Mouse (Mus musculus) testis, adult 2 months (tissue): ENCODE results near the gene Slc44a3. TPM values are rescaled to one million over a fixed set of nuclear protein-coding genes. Genes with fewer than 3 reads are reported as not detected.
"Not testable (repeated sequence)": the region's sequence is repeated elsewhere in the genome, so short reads cannot be mapped to it uniquely, and the experiment has no call there.

Experiments used
- H3K27ac ChIP-seq: fragments of 200-500 bp; 2 replicates; pipeline ENCODE4 v1.5.1; 2012; ENCODE audit warnings: low read depth, low read length; ENCODE audit not compliant: control insufficient read depth, insufficient read depth
- H3K27me3 ChIP-seq: fragments of 200-500 bp; 2 replicates; pipeline ENCODE4 v1.6.1; 2012; ENCODE audit warnings: mild to moderate bottlenecking, low read length, moderate library complexity; ENCODE audit not compliant: control insufficient read depth, insufficient read depth
- H3K36me3 ChIP-seq: fragments of 200-500 bp; 2 replicates; pipeline ENCODE4 v1.6.1; 2012; ENCODE audit warnings: mild to moderate bottlenecking, low read length; ENCODE audit not compliant: control insufficient read depth, insufficient read depth
- H3K4me1 ChIP-seq: fragments of 200-500 bp; 2 replicates; pipeline ENCODE4 v1.6.1; 2012; ENCODE audit warnings: low read length; ENCODE audit not compliant: control insufficient read depth, insufficient read depth
- H3K4me3 ChIP-seq: fragments of 200-500 bp; 2 replicates; pipeline ENCODE4 v1.5.1; 2012; ENCODE audit warnings: low read depth, mild to moderate bottlenecking, low read length, moderate library complexity, mixed read lengths; ENCODE audit not compliant: control insufficient read depth
- CTCF ChIP-seq: fragments of 200-500 bp; IDR thresholded peaks from 2 replicates; pipeline ENCODE4 v1.5.1; 2012; ENCODE audit warnings: low read depth, mild to moderate bottlenecking, inconsistent platforms, low read length, moderate library complexity; ENCODE audit not compliant: control insufficient read depth, insufficient read depth, insufficient replicate concordance
- POLR2A ChIP-seq: fragments of 200-500 bp; IDR thresholded peaks from 2 replicates; pipeline ENCODE4 v1.6.1; 2012; ENCODE audit warnings: low read depth, mild to moderate bottlenecking, inconsistent platforms, low read length, moderate library complexity; ENCODE audit not compliant: control insufficient read depth
- polyA plus RNA-seq: library from polyadenylated mRNA; depleted of rRNA; stranded (reverse); fragments of >200 nt; gene quantifications from 2 replicates; pipeline ENCODE4 v1.2.3, GENCODE M21; 2012

Slc44a3 gene
- polyA plus RNA-seq, 1 experiment, result 1.4 TPM

DNA sequence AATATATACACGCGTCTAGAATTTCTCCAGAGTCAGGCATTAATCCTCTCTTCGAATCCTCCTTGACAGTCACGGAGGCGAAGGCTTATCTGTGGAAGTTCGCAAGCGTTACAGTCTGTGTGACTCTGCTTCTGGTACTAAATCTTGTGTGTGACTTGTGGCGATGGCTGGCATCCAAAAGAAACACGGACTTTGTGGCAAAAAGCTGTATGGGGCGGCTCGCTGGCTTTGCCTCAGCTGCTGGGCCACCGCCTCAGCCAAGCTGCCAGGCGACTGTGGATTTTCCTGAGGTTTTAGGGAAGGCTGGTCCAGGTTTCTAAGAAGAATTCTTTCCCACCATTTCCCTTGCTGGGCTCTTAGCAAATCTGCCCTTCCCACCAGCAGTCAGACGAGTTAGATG, 21.1 kb upstream of the Slc44a3 start:
- Histone ChIP-seq H3K27me3 (no peaks in the 10 kb centered on the region), H3K4me1 (no peaks in the 10 kb centered on the region), H3K4me3 (no peak overlapping the region), H3K36me3 (no peaks in the 10 kb centered on the region), H3K27ac (no peak overlapping the region)
- no peak for TF ChIP-seq CTCF
- no peak for TF ChIP-seq POLR2A

DNA sequence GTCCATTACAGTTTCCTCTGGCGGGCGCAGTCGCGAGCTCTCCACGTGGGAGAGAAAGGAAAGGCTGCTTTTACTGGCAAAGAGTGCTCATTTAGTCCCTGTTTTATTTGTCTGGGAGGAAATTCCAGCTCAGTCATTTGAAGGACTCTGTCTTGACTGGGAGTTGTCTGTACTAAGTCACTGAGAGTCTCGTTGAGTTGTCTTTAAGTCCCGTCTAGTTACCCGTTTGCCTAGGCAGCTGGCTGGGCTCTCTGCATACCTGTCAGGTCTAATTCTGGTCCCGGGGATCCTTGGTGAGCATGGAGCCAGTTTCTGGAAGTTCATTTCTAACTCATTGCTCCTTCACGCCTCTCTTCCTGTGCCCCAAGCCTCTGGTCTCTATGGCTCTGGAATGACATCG, 20.5 kb upstream of the Slc44a3 start:
- Histone ChIP-seq H3K27me3 (no peaks in the 10 kb centered on the region), H3K36me3 (no peaks in the 10 kb centered on the region), H3K4me3 (no peak overlapping the region), H3K4me1 (no peaks in the 10 kb centered on the region), H3K27ac (no peak overlapping the region)
- TF ChIP-seq CTCF (no peak), POLR2A (no peak)

DNA sequence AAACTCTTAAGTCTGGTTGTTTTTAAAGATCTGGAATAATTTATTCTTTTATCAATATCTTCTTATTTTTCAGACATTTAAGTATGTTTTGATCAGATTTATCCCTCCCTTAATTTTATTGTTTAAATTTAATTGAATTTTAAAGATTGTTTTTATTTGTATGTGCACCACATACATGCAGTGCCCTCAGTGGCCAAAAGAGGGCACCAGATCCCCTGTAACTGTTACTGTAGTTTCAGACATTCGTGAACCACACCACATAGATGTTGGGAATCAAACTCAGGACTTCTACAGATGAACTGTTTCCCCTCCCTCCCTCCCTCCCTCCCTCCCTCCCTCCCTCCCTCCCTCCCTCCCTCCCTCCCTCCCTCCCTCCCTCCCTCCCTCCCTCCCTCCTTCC, 18.2 kb upstream of the Slc44a3 start:
- no peak overlapping the region for H3K27ac ChIP-seq
- H3K4me3 ChIP-seq, result no peak overlapping the region
- H3K36me3 ChIP-seq, result no peaks in the 10 kb centered on the region
- H3K4me1 ChIP-seq, result no peaks in the 10 kb centered on the region
- TF ChIP-seq POLR2A (no peak), CTCF (no peak)
- no peaks in the 10 kb centered on the region for H3K27me3 ChIP-seq

DNA sequence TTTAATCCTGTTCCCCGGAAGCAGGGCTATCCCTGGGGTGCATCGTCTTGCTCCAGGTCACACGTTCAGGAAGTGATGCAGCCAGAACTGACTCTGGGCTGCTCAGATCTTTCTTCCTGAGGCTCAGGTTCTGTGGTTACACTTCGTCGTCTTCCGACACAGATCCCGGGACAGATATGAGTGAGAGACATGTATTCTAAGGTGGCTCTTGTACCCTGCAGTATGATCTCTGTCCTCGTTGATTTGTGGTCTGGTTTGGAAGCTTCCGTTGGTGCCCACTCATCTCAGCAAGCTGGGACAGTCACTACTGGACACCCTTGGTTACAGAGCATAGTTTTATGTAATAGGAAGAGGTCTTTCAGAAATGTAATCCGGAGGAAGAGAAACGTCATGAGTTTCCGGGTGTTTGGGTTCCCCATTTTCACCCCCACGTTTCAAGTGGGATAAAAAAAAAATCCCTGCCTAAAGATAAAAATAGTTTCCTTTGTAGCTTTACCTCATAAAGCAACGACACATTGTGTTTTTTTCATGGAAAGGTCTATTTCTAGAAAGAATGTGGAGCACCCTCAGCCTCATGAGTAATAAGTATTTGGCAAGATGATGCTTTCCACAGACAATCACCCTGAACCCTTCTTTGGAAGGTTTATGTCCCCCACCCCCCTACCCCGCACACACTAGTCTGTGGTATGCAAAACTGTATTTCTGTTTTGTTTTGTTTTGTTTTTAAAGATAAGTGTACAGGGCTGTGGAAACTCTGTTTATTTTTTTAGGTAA, 15.8 kb upstream of the Slc44a3 start:
- H3K27ac ChIP-seq, result no peak overlapping the region
- no peak overlapping the region for H3K4me3 ChIP-seq
- no peaks in the 10 kb centered on the region for H3K27me3 ChIP-seq
- TF ChIP-seq CTCF, result no peak
- no peak for TF ChIP-seq POLR2A
- no peaks in the 10 kb centered on the region for H3K36me3 ChIP-seq
- H3K4me1 ChIP-seq, result no peaks in the 10 kb centered on the region

DNA sequence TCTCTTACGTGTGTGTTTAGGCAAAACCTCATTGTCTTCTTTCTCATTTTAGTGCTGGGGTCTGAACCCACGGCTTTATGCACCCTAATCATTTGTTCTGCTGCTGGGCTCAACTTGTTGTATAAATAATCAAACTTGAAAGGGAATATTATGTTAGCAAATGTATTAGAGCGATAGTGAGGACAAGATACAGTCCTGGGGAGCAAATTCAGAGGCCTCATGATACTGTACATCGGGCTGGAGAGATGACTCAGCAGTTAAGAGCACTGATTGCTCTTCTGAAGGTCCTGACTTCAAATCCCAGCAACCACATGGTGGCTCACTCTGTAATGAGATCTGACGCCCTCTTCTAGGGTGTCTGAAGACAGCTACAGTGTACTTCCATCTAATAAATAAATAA, 8.4 kb upstream of the Slc44a3 start:
- Histone ChIP-seq H3K4me3 (no peak overlapping the region), H3K27ac (no peak overlapping the region), H3K36me3 (no peaks in the 10 kb centered on the region), H3K27me3 (no peaks in the 10 kb centered on the region), H3K4me1 (no peaks in the 10 kb centered on the region)
- TF ChIP-seq CTCF (no peak), POLR2A (no peak)

DNA sequence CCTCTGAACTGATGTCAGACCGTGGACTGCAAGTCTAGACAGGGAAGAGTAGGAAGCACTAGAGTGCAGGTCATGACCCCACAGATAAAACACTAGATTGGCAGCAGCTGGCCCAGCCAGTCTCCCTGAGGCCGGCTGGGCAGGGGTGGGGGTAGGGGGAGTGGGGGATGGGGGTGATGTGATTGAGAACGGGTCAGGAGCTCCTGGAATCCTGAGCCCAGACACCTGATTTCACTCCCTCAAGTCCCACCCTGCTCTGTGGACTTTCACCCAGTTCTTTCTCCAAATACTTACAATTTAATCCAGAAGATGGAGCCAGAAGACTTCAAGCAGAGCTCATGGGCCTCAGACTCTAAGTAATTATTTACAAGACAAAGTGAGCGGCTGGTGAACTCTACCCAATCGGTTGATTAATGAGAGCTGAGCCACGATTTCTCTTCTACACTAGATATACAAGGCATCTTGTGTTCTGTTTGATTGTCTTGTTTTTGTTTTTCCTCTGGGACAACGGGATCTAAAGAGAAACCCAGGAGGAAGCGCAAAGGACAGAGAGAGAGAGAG, 7.7 kb upstream of the Slc44a3 start:
- Histone ChIP-seq H3K27ac (no peak overlapping the region), H3K36me3 (no peaks in the 10 kb centered on the region), H3K4me1 (no peaks in the 10 kb centered on the region), H3K27me3 (no peaks in the 10 kb centered on the region), H3K4me3 (no peak overlapping the region)
- TF ChIP-seq POLR2A (no peak), CTCF (no peak)

DNA sequence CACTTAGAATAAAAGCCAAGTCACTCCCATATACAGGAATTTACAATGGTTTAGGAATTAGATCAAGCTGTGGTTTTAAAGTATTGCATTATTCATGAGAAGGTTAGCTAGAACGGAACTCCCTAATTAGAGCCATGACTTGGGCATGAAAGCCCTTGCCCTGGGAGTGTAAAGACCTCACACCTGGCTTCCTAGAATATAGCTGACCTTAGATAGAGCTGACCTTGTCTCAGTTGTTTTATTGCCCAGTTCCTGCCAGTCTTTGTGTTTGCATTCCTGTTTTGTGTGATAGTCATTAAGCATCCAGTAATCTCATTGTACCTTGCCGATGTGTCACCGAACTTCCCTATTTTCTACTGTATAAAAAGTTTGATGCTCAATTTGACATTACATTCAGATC, 6.6 kb upstream of the Slc44a3 start:
- H3K27me3 ChIP-seq, H3K36me3 ChIP-seq, H3K27ac ChIP-seq, H3K4me1 ChIP-seq, H3K4me3 ChIP-seq: not testable (repeated sequence)
